Mouse (Mus musculus) stomach, embryonic 14.5 days (tissue): ENCODE results near the gene Thra. TPM values are rescaled to one million over a fixed set of nuclear protein-coding genes. Genes with fewer than 3 reads are reported as not detected.

Source experiments
- ATAC-seq: fragments of 200-750 bp; cut with Nextera tagmentation; 2 replicates; pipeline ENCODE4 v1.8.0; 2017; ENCODE audit warnings: low read depth, moderate TSS enrichment; ENCODE audit not compliant: insufficient number of reproducible peaks, insufficient read depth, low FRiP score
- H3K27ac ChIP-seq: fragments of 300-500 bp; sonication (generic); 2 replicates; pipeline ENCODE4 v1.5.1; 2014; ENCODE audit warnings: mild to moderate bottlenecking, low read length, moderate library complexity, mixed read lengths
- H3K27me3 ChIP-seq: fragments of 300-500 bp; sonication (generic); 2 replicates; pipeline ENCODE4 v1.6.1; 2014; ENCODE audit warnings: low read length, control low read depth, mixed read lengths; ENCODE audit not compliant: control insufficient read depth, insufficient read depth
- H3K36me3 ChIP-seq: fragments of 300-500 bp; sonication (generic); 2 replicates; pipeline ENCODE4 v1.6.1; 2014; ENCODE audit warnings: mild to moderate bottlenecking, control low read depth, low read length, moderate library complexity, mixed read lengths; ENCODE audit not compliant: control insufficient read depth, insufficient read depth
- H3K4me1 ChIP-seq: fragments of 300-500 bp; sonication (generic); 2 replicates; pipeline ENCODE4 v1.6.1; 2014; ENCODE audit warnings: low read length, control low read depth, mixed read lengths; ENCODE audit not compliant: control insufficient read depth, insufficient read depth
- H3K4me2 ChIP-seq: fragments of 300-500 bp; sonication (generic); replicated peaks from 2 replicates; pipeline ENCODE4 v1.6.1; 2014; ENCODE audit warnings: low read depth, low read length, control low read depth
- H3K4me3 ChIP-seq: fragments of 300-500 bp; sonication (generic); 2 replicates; pipeline ENCODE4 v1.5.1; 2014; ENCODE audit warnings: low read depth, low read length, control low read depth
- H3K9ac ChIP-seq: fragments of 300-500 bp; sonication (generic); replicated peaks from 2 replicates; pipeline ENCODE4 v1.6.1; 2014; ENCODE audit warnings: low read depth, mild to moderate bottlenecking, control low read depth, low read length, moderate library complexity, mixed read lengths
- H3K9me3 ChIP-seq: fragments of 300-500 bp; sonication (generic); 2 replicates; pipeline ENCODE4 v1.6.1; 2016; ENCODE audit warnings: low read depth, low read length, control low read depth; ENCODE audit not compliant: control insufficient read depth
- WGBS: fragments of 180-500 bp; shearing (Covaris S2); extraction: QIAGEN DNeasy Blood & Tissue Kit; methylation state at CpG from one replicate; pipeline ENCODE4 v1.1.7; 2014; 5-methylcytosine and 5-hydroxymethylcytosine counted together
- polyA plus RNA-seq: library from polyadenylated mRNA; unstranded; fragments of >200 nt; fragmentation: Nextera tagmentation; extraction: Ambion mirVana; gene quantifications from 2 replicates; pipeline ENCODE4 v1.2.1, GENCODE M21; 2014

The Thra gene
- polyA plus RNA-seq, 1 experiment from 2014 or later: 62.9 TPM

- Histone ChIP-seq H3K9ac (no peak overlapping the region), H3K4me1 (peaks cover 39% of the 10 kb centered on the region), H3K4me3 (no peak overlapping the region), H3K27me3 (no peaks in the 10 kb centered on the region), H3K9me3 (no peaks in the 10 kb centered on the region), H3K36me3 (peaks cover 55% of the 10 kb centered on the region), H3K27ac (peak overlapping the region; percentile 7; the same call in 1 of the 2 replicates), H3K4me2 (0 out of 2 replicates have a peak overlapping the region, but pooled peaks have one; percentile 30)
- 42% methylated on average over 5 of the region's 5 CpGs for WGBS
- no peak for ATAC-seq
These were observed 26.4 kb downstream of the Thra start for GRCm38 (mm10) chr11:98766816-98767215.

- Histone ChIP-seq H3K9ac (no peak overlapping the region), H3K36me3 (peaks cover 51% of the 10 kb centered on the region), H3K9me3 (no peaks in the 10 kb centered on the region), H3K27ac (peak overlapping the region; percentile 7; the same call in 1 of the 2 replicates), H3K4me1 (peaks cover 39% of the 10 kb centered on the region), H3K27me3 (no peaks in the 10 kb centered on the region), H3K4me3 (no peak overlapping the region), H3K4me2 (peak overlapping the region; percentile 30; the same call in 1 of the 2 replicates)
- ATAC-seq: no peak
- WGBS: 20% methylated on average over 9 of the region's 9 CpGs
These were observed 26.8 kb downstream of the Thra start for GRCm38 (mm10) chr11:98767276-98767675.

GRCm38 (mm10) chr11:98767713-98768112 lies 27.3 kb downstream of the Thra start:
- Histone ChIP-seq H3K9ac (no peak overlapping the region), H3K4me1 (peaks cover 40% of the 10 kb centered on the region), H3K27me3 (no peaks in the 10 kb centered on the region), H3K9me3 (no peaks in the 10 kb centered on the region), H3K36me3 (peaks cover 48% of the 10 kb centered on the region), H3K27ac (peak overlapping the region; percentile 23; the same call in 1 of the 2 replicates), H3K4me3 (peak overlapping the region; percentile 1; the same call in 1 of the 2 replicates), H3K4me2 (peak overlapping the region; percentile 30)
- no peak for ATAC-seq
- 23% methylated on average over 4 of the region's 4 CpGs for WGBS

GRCm38 (mm10) chr11:98768127-98769006 lies 27.9 kb downstream of the Thra start:
- H3K27ac ChIP-seq: peak overlapping the region; percentile 23; the same call in 1 of the 2 replicates
- H3K4me1 ChIP-seq: peaks cover 42% of the 10 kb centered on the region
- 18% methylated on average over 39 of the region's 39 CpGs for WGBS
- no peak for ATAC-seq
- no peaks in the 10 kb centered on the region for H3K27me3 ChIP-seq
- peaks cover 42% of the 10 kb centered on the region for H3K36me3 ChIP-seq
- peak overlapping the region; percentile 1 for H3K4me3 ChIP-seq
- no peaks in the 10 kb centered on the region for H3K9me3 ChIP-seq
- H3K9ac ChIP-seq: peak overlapping the region; percentile 28; the same call in 1 of the 2 replicates
- peak overlapping the region; percentile 30 for H3K4me2 ChIP-seq

GRCm38 (mm10) chr11:98769007-98769954 lies 28.8 kb downstream of the Thra start:
- Histone ChIP-seq H3K4me2 (no peak overlapping the region), H3K4me1 (peaks cover 44% of the 10 kb centered on the region), H3K27ac (no peak overlapping the region; the same call in 1 of the 2 replicates), H3K27me3 (no peaks in the 10 kb centered on the region), H3K9ac (no peak overlapping the region), H3K4me3 (no peak overlapping the region), H3K9me3 (no peaks in the 10 kb centered on the region), H3K36me3 (peaks cover 33% of the 10 kb centered on the region)
- no peak for ATAC-seq
- WGBS: 84% methylated on average over 25 of the region's 25 CpGs

- 93% methylated on average over 26 of the region's 26 CpGs for WGBS
- no peaks in the 10 kb centered on the region for H3K9me3 ChIP-seq
- H3K27ac ChIP-seq: no peak overlapping the region
- H3K4me3 ChIP-seq: no peak overlapping the region
- no peak overlapping the region for H3K9ac ChIP-seq
- ATAC-seq: no peak
- H3K4me1 ChIP-seq: peaks cover 48% of the 10 kb centered on the region
- no peak overlapping the region for H3K4me2 ChIP-seq
- H3K27me3 ChIP-seq: no peaks in the 10 kb centered on the region
- H3K36me3 ChIP-seq: peaks cover 22% of the 10 kb centered on the region
These were observed 29.9 kb downstream of the Thra start for GRCm38 (mm10) chr11:98770096-98770975.

- H3K27me3 ChIP-seq: no peaks in the 10 kb centered on the region
- peaks cover 48% of the 10 kb centered on the region for H3K4me1 ChIP-seq
- no peaks in the 10 kb centered on the region for H3K9me3 ChIP-seq
- no peak overlapping the region for H3K4me3 ChIP-seq
- WGBS: 91% methylated on average over 18 of the region's 18 CpGs
- H3K9ac ChIP-seq: no peak overlapping the region
- ATAC-seq: no peak
- no peak overlapping the region for H3K4me2 ChIP-seq
- H3K36me3 ChIP-seq: peaks cover 21% of the 10 kb centered on the region
- no peak overlapping the region for H3K27ac ChIP-seq
These were observed 30.7 kb downstream of the Thra start for GRCm38 (mm10) chr11:98771131-98771530.
